Mouse (Mus musculus) mouse trophoblast stem cell (cell line): ENCODE data around the gene Fads2.

Source experiments
- in situ Hi-C, 2 experiments: fragments of 300-500 bp; cut with MseI, MboI; formaldehyde crosslinking; loops; 2 replicates in 1 of 2; 3 replicates in 1 of 2; pipeline ENCODE4 v1.15.1; 2025

Fads2 gene

GRCm38 (mm10) chr19:10041388-10042148, 60.0 kb downstream of the Fads2 start, which contains the start of gene Fads3:
Gene Fads3, plus strand, starts transcription at chr19:10041569.
- in situ Hi-C loops = no loop called here

GRCm38 (mm10) chr19:10040866-10041387, 60.6 kb downstream of the Fads2 start:
- in situ Hi-C loops = no loop called here

- in situ Hi-C loops = loop anchor here in 1 of 2 experiments (5.0 kb wide), 1 partner anchor 37 kb away; the partner anchor contains the start of genes Best1 and Rab3il1
Observed at GRCm38 (mm10) chr19:10039615-10040014, 61.9 kb downstream of the Fads2 start.

- in situ Hi-C loops = loop anchor here in 1 of 2 experiments (5.0 kb wide), 1 partner anchor 37 kb away; the partner anchor contains the start of genes Best1 and Rab3il1
Observed at GRCm38 (mm10) chr19:10038910-10039309, 62.6 kb downstream of the Fads2 start.

- in situ Hi-C loops = loop anchor here in 1 of 2 experiments (5.0 kb wide), 1 partner anchor 36 kb away; the partner anchor contains the start of genes Best1 and Rab3il1
Observed at GRCm38 (mm10) chr19:10038364-10038763, 63.2 kb downstream of the Fads2 start.

GRCm38 (mm10) chr19:10037534-10037933, 64.0 kb downstream of the Fads2 start:
- in situ Hi-C loops = loop anchor here in 1 of 2 experiments (5.0 kb wide), 1 partner anchor 35 kb away; the partner anchor contains the start of genes Best1 and Rab3il1

GRCm38 (mm10) chr19:10034785-10035447, 66.6 kb downstream of the Fads2 start:
- in situ Hi-C loops = loop anchor here (5.0 kb wide), 2 partner anchors 33 to 38 kb away; partner anchors contain the start of genes Best1 (in 1 of the 2) and Rab3il1 (in 1 of the 2)

- in situ Hi-C loops = loop anchor here in 1 of 2 experiments (5.0 kb wide), 1 partner anchor 37 kb away; no protein-coding TSS in a partner anchor
Observed at GRCm38 (mm10) chr19:10034356-10034755, 67.2 kb downstream of the Fads2 start.

GRCm38 (mm10) chr19:10033211-10033973, 68.2 kb downstream of the Fads2 start:
- in situ Hi-C loops = loop anchor here in 1 of 2 experiments (5.0 kb wide), 1 partner anchor 36 kb away; no protein-coding TSS in a partner anchor

- in situ Hi-C loops = loop anchor here in 1 of 2 experiments (5.0 kb wide), 1 partner anchor 32 kb away; no protein-coding TSS in a partner anchor
Observed at GRCm38 (mm10) chr19:10029746-10030145, 71.8 kb downstream of the Fads2 start.

- in situ Hi-C loops = no loop called here
Observed at GRCm38 (mm10) chr19:10025169-10025875, 76.2 kb downstream of the Fads2 start.

GRCm38 (mm10) chr19:10023304-10023758, 78.2 kb downstream of the Fads2 start:
- in situ Hi-C loops = no loop called here

- in situ Hi-C loops = no loop called here
Observed at GRCm38 (mm10) chr19:10022414-10023303, 78.9 kb downstream of the Fads2 start.

GRCm38 (mm10) chr19:10021981-10022380, 79.6 kb downstream of the Fads2 start:
- in situ Hi-C loops = no loop called here

GRCm38 (mm10) chr19:10019214-10019760, 82.3 kb downstream of the Fads2 start:
- in situ Hi-C loops = no loop called here

GRCm38 (mm10) chr19:10018527-10018818, 83.1 kb downstream of the Fads2 start:
- in situ Hi-C loops = no loop called here

GRCm38 (mm10) chr19:10017637-10018526, 83.7 kb downstream of the Fads2 start:
- in situ Hi-C loops = no loop called here

- in situ Hi-C loops = no loop called here
Observed at GRCm38 (mm10) chr19:10016151-10016550, 85.4 kb downstream of the Fads2 start.
